Mouse (Mus musculus) gastrocnemius, postnatal 36 days (tissue): ENCODE data around the gene Lsm10. TPM values are rescaled to one million over a fixed set of nuclear protein-coding genes. Genes with fewer than 3 reads are reported as not detected.

Experiments used
- DNase-seq, 2 experiments: peaks; one replicate each; pipeline ENCODE4 v3.0.0; 2022
- intact Hi-C: fragments of 180-260 bp; cut with DNase I; formaldehyde crosslinking; loops from one replicate; pipeline ENCODE4 v1.15.1; 2025
- long read RNA-seq, 2 experiments: library from polyadenylated mRNA; stranded (forward); transcript quantifications; one replicate each; pipeline ENCODE4 v2.0.0; 2021
- total RNA-seq, 2 experiments: library from RNA; stranded (reverse); gene quantifications; 2 replicates each; pipeline ENCODE4 v1.2.3; 2021

Gene Lsm10
- 1 to 10 TPM; 5.8 to 7.6 TPM for total RNA-seq
- long read RNA-seq, experiment 1, transcript Lsm10-201 (2 exons, 943 nt): major isoform, 10 of 18 reads
- long read RNA-seq, experiment 1, partial matches to known transcripts: 0 of 18 reads
- long read RNA-seq, experiment 1, other reads (novel, unspliced or antisense): 5 of 18 reads
- long read RNA-seq, experiment 2, transcript Lsm10-201 (2 exons, 943 nt): major isoform, 10 of 12 reads
- long read RNA-seq, experiment 2, partial matches to known transcripts: 0 of 12 reads
- long read RNA-seq, experiment 2, other reads (novel, unspliced or antisense): 1 of 12 reads

- DNase-seq: peak; percentile 90 to 93
- intact Hi-C loops: no loop called here
Observed at GRCm38 (mm10) chr4:126096464-126097111, at the start of gene Lsm10. TSS of gene Lsm10 (plus strand) at chr4:126096623.

DNA sequence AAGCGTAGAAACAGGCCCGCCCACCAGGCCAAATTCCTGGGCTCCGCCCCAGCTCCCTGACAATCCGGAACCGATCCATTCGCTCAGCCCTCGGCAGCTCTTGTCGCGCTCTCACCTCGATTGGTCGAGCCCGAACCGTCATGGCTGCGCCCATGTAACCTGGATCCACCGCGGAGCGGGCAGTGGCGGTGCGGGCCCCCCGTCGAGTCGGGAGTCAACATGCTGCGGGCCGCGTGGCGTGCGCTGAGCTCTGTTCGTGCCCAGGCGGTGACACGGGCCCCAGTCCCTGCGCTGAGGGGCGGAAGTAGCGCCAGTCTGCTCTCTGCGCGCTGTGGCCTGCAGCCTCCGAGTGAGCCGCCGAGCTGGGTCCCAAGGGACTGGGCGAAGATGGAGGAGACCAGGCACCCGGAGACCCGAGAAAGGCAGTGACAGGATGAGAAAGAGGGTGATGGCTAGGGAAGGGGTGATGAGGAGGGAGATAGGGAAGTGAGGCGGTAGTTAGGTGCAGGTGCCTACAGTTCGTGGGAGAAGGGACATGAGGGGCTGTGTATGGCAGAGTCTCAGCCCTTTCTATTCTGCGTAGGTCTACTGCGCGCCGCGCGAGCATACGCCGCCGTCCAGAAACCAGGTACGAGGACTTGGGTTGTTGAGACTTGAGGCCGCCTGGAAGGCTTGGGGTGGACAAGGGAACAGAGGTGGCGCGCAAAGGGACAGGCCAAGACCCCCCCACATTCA, 49.4 kb upstream of the Lsm10 start, which contains the start of gene Mrps15:
TSS of gene Mrps15 (plus strand) at position 75 of the 735 bp plus-strand sequence.
- intact Hi-C loops: no loop called here
- DNase-seq: peak; percentile 79 to 81

DNA sequence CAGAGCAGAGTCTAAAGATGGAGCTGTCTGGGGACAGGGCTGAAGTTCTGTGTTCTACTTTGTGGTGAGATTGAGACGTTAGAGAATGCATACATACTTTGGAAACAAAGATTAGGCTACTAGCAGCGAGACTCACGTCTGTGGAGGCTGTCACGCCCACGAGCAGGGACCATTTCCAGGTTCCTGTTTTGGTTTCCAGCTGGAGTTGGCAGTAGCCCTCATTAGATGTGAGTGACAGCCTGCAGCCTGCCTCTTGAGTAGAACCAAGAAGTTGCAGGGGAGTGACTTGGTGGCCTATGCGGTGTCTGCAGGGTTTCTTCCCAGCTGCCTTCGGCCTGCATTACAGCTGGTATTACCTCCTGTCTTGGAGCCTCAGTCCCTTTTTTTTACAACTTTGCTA, 44.8 kb upstream of the Lsm10 start:
- DNase-seq: no peak
- intact Hi-C loops: no loop called here

DNA sequence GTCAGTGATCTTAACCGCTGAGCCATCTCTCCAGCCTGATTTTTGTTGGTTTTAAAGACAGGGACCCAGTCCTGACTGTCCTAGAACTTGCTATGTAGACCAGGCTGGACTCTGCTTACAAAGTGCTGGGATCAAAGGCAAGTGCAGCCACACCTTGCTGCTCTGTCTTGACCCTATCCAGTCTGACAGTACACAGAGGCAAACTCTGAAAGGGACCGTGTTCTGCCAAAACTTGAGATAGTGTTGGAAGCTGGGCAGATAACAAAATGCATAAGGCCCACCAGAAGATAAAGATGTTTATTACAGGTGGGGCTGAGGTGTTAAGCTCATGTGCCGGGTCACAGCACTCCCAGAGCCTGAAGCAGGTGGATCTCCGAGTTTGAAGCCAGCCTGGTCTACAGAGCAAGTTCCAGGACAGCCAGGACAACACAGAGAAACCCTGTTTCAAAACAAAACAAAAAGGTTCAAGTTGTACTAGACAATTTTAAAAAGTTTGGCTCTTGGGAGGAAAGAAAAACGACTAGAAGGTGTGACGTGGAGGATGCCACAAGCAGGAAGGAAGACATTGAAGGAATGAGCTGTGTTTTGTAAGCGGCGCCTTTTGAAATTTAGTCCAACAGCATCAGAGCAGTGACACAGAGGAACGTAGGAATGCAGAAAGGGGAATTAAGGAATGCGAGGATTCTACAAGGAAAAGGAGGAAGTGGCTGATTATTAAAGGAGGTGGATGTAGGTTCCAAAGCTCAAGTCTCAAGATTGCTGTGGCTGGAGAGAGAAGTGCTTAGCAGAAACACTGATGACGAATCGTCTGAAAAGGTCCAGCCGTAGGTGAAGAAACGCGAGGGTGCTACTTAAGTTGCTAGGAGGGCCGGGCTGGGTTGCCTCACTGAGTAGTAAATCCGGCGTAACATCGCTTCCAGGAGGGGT, 39.0 kb upstream of the Lsm10 start:
- DNase-seq: no peak
- intact Hi-C loops: no loop called here

DNA sequence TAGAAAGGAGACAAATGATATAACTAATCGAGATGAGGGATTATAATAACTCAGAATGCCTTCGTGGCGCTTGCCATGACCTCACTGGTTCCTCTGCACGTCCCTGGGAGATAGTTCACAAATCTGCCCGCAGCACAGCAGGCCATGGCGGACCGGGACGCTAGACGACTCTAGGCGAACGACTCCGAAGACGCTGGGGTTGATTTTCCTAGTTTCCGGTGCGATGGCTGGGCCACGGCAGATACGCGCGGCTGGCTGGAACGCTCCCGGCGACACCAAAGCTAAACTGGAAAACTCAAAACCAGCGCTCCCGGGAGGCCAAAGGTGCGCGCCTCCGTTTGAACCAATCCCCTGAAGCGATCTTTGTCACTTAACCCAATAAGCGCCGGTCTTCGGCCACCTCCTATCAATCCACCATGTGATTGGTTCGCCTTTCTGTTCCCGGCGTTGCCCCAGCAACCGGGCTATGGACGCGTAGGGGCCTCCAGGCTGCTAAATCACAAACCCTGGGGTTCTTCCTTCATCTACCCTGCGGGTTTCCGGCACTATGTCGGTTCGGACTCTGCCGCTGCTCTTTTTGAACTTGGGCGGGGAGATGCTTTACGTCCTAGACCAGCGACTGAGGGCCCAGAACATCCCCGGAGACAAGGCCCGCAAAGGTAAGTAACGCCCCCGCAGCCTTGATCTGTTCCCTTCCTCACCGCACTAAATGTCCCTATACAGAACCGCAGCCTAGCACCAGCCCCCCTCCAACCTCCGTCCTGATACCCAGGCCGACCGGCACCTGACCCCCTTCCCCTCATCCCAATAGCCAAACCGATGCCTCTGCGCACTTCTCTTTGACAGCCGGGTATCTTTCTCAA, 38.1 kb upstream of the Lsm10 start, which contains the start of gene Oscp1:
TSS of gene Oscp1 (plus strand) at position 432 of the 863 bp plus-strand sequence.
- peak; percentile 77 for DNase-seq
- intact Hi-C loops: no loop called here

GRCm38 (mm10) chr4:126058997-126059362, 37.4 kb upstream of the Lsm10 start:
- intact Hi-C loops: no loop called here

GRCm38 (mm10) chr4:126062856-126063255, 33.6 kb upstream of the Lsm10 start:
- DNase-seq: no peak
- intact Hi-C loops: no loop called here

More at GRCm38 (mm10) chr4:126058997-126059362, 37.4 kb upstream of the Lsm10 start:
- DNase-seq: no peak

DNA sequence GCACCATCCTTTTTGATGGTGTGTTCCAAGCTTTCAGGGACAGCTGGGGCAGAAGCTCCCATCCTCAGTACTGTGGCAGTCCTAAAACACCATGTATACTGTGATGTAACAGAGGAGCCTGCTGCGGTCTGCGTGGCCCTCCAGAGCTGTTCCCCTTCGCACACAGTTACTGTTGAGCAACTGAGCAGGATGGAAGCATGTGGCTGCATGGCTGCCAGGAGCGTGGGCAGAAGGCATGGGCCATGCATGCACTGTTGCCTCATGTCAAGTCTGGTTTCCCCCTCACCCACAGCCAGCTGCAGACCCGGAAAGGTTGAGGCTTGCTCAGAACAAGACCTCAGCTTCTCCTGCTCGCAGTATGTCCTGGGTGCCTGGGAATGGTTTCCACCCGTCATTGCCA, 31.2 kb upstream of the Lsm10 start:
- intact Hi-C loops: no loop called here
- DNase-seq: no peak

DNA sequence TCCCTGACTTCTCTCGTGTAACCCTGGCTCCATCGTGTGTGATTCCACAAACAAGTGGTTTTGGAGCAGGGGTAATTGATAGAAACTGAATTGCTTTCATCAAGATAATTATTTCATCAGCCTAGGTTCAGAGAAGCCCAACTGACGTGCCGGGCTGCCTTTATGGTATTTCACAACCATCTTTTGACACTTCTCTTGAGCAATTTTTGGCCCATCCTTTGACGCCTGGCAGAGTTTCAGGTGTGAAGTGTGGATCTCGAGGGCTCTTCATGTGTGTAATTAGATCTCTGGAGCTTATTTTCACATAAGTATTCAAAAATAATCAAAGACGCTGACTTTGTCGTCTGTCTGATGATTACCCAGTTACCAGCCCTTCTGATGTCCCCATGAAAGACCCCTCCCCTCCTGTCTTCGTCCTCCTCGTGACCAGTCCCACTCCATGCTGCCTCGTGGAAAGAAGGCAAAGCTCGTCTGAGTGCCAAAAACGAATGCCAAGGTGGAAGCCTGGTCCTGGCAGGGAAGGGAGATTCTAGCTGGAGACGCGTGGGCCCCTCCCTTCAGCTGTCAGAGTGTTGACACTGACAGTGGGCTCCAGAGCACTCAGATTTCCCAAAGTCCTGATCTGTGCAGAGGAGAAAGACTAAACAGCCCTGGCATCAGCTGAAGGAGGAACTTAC, 28.9 kb upstream of the Lsm10 start:
- DNase-seq: no peak
- intact Hi-C loops: no loop called here

- no peak for DNase-seq
- intact Hi-C loops: no loop called here
Observed at GRCm38 (mm10) chr4:126068842-126069241, 27.6 kb upstream of the Lsm10 start.

DNA sequence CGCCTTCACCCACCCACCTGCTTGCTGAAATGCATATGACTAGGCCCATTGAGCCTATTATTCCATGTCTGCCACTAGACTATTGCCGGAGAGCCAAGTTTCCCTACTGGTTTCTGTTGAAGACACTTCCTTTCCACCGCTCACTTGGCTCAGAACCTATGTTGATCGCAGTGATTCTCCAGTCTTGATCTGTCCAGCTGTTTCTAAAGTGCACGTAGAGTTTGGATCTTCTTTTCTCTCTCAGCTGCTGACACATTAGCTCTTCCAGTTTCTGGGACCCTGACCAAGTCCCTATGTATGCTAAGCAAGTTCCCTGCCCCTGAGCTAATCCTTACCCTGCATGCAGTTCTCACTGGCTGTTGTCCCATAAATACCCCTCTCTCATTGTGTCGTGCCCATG, 18.6 kb upstream of the Lsm10 start:
- intact Hi-C loops: no loop called here
- no peak for DNase-seq

DNA sequence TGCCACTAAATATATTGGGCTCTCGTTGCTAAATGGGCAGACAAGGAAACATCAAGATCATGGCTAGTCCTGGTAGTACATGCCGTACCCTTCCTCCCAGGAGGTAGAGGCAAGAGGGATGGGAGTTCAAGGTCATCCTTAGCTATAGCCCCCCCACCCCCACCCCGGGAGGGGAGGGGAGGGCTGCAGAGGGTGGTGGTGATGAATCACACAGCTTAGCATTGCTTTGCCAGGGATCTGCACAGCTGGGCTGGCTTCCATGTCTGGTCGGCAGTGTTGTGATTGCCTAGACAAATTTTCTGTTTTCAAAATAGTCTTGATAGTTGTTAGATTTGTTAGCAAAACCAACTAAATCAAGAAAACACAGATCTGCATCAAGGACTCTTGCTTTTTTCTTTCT, 17.2 kb upstream of the Lsm10 start:
- intact Hi-C loops: no loop called here
- DNase-seq: no peak

DNA sequence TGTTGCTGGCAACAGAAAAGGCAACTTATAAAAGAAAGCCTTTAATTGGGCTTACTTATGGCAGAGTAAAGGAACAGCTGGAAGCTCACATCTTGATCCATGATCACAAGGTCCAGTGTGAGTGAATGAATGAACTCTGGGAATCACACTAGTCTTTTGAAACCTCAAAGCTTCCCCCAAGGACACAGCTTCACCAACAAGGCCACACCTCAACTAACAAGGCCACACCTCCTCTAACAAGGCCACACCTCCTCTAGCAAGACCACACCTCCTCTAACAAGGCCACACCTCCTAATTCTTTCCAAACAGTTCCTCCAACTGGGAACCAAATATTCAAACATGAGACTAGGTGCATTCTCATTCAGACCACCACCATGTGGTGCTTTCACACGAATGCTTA, 14.8 kb upstream of the Lsm10 start:
- intact Hi-C loops: loop anchor here (10.0 kb wide), 1 partner anchor 183 kb away; the partner anchor contains the start of gene Trappc3

GRCm38 (mm10) chr4:126083021-126083420, 13.4 kb upstream of the Lsm10 start:
- intact Hi-C loops: loop anchor here (10.0 kb wide), 1 partner anchor 182 kb away; the partner anchor contains the start of gene Trappc3
- DNase-seq: no peak

More for the DNA sequence above, 14.8 kb upstream of the Lsm10 start:
- no peak for DNase-seq

GRCm38 (mm10) chr4:126084382-126084781, 12.0 kb upstream of the Lsm10 start:
- intact Hi-C loops: loop anchor here (10.0 kb wide), 1 partner anchor 180 kb away; the partner anchor contains the start of gene Trappc3
- no peak for DNase-seq

DNA sequence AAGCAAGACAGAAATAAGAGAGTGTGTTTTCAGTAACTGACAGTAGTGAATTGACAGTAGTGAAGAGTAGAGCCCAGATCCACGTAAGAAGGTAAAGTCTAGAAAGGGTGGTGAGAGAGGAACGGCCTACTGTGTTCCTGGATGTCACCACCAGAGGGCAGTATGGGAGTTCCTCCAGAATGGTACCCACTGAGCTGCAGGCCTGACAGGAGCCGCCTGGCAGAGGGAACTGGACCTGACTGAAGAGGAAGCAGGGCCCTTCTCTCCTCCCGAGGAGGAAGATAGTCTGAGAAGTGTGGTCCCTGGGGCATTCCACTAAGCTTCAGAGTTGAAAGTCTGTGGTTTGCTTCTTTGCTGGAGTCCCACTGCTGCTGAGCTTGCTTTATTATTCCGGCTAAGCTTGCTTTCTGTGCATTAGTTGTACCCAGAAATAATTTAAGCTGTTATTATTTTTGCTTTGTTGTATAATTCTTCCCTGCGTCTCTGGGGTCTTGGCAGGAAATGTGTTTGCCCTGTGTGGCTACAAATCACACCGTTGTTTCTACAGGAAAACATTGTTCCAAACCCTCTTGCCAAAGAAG, 10.3 kb upstream of the Lsm10 start:
- peak; percentile 69 to 86 for DNase-seq
- intact Hi-C loops: loop anchor here (5.0 to 10.0 kb wide), 2 partner anchors 41 to 179 kb away; partner anchors contain the start of gene Trappc3

GRCm38 (mm10) chr4:126090101-126090847, 6.1 kb upstream of the Lsm10 start:
- intact Hi-C loops: no loop called here
- no peak for DNase-seq

GRCm38 (mm10) chr4:126090848-126091124, 5.6 kb upstream of the Lsm10 start:
- no peak for DNase-seq
- intact Hi-C loops: no loop called here
